Mouse (Mus musculus) adrenal gland, postnatal 10 days (tissue): ENCODE results near the gene Zfp37. TPM values are rescaled to one million over a fixed set of nuclear protein-coding genes. Genes with fewer than 3 reads are reported as not detected.
A peak's percentile ranks its signal among the peaks of the same experiment; 100 is the strongest.
"Not testable (repeated sequence)": the region's sequence is repeated elsewhere in the genome, so short reads cannot be mapped to it uniquely, and the experiment has no call there.

ENCODE experiments used
- DNase-seq: peaks from one replicate; pipeline ENCODE4 v3.0.0; 2021; ENCODE audit warnings: mixed read lengths
- long read RNA-seq, 2 experiments: library from polyadenylated mRNA; stranded (forward); transcript quantifications; one replicate each; pipeline ENCODE4 v2.0.0; 2021
- total RNA-seq, 2 experiments: library from RNA; stranded (reverse); gene quantifications; 2 replicates each; pipeline ENCODE4 v1.2.3; 2021

Zfp37 gene
- total RNA-seq: 1 to 10 TPM; 5.0 to 6.0 TPM
- long read RNA-seq, experiment 1, partial matches to known transcripts: 0 of 5 reads
- long read RNA-seq, experiment 1, other reads (novel, unspliced or antisense): 0 of 5 reads
- long read RNA-seq, experiment 2, partial matches to known transcripts: 0 of 2 reads
- long read RNA-seq, experiment 2, other reads (novel, unspliced or antisense): 0 of 2 reads

- peak; percentile 16 for DNase-seq
Measured at GRCm38 (mm10) chr4:62230769-62231168, at the start of gene Zfp37. Zfp37 (minus strand) TSS chr4:62231047.

GRCm38 (mm10) chr4:62278081-62278480, 47.2 kb upstream of the Zfp37 start:
- no peak for DNase-seq

- DNase-seq: no peak
Measured at GRCm38 (mm10) chr4:62277222-62277621, 46.4 kb upstream of the Zfp37 start.

- DNase-seq: no peak
Measured at GRCm38 (mm10) chr4:62276642-62277041, 45.8 kb upstream of the Zfp37 start.

- no peak for DNase-seq
Measured at GRCm38 (mm10) chr4:62274841-62275536, 44.1 kb upstream of the Zfp37 start.

GRCm38 (mm10) chr4:62273916-62274315, 43.1 kb upstream of the Zfp37 start:
- DNase-seq: no peak

- DNase-seq: no peak
Measured at GRCm38 (mm10) chr4:62272696-62273095, 41.8 kb upstream of the Zfp37 start.

GRCm38 (mm10) chr4:62267101-62267500, 36.3 kb upstream of the Zfp37 start:
- no peak for DNase-seq

- not testable (repeated sequence) for DNase-seq
Measured at GRCm38 (mm10) chr4:62266016-62266415, 35.2 kb upstream of the Zfp37 start.

- DNase-seq: no peak
Measured at GRCm38 (mm10) chr4:62265154-62265836, 34.4 kb upstream of the Zfp37 start.

- DNase-seq: peak; percentile 36
Measured at GRCm38 (mm10) chr4:62263133-62263844, 32.4 kb upstream of the Zfp37 start.

- no peak for DNase-seq
Measured at GRCm38 (mm10) chr4:62262276-62262675, 31.4 kb upstream of the Zfp37 start, which contains the start of gene Slc31a2. Slc31a2 (plus strand) TSS chr4:62262562.

- DNase-seq: peak; percentile 77
Measured at GRCm38 (mm10) chr4:62256931-62257330, 26.1 kb upstream of the Zfp37 start.

GRCm38 (mm10) chr4:62254551-62254950, 23.7 kb upstream of the Zfp37 start:
- no peak for DNase-seq

GRCm38 (mm10) chr4:62251776-62252175, 20.9 kb upstream of the Zfp37 start:
- DNase-seq: no peak

- DNase-seq: no peak
Measured at GRCm38 (mm10) chr4:62250896-62251544, 20.2 kb upstream of the Zfp37 start.

GRCm38 (mm10) chr4:62248328-62248727, 17.5 kb upstream of the Zfp37 start:
- no peak for DNase-seq

GRCm38 (mm10) chr4:62240586-62240985, 9.7 kb upstream of the Zfp37 start:
- no peak for DNase-seq

- DNase-seq: no peak
Measured at GRCm38 (mm10) chr4:62230153-62230552, 694 bp downstream of the Zfp37 start.

- peak; percentile 17 for DNase-seq
Measured at GRCm38 (mm10) chr4:62229448-62229847, 1.4 kb downstream of the Zfp37 start.

GRCm38 (mm10) chr4:62228391-62228790, 2.5 kb downstream of the Zfp37 start:
- DNase-seq: peak; percentile 66

- no peak for DNase-seq
Measured at GRCm38 (mm10) chr4:62213490-62213889, 17.4 kb downstream of the Zfp37 start.
